Mouse (Mus musculus) C2C12 (cell line): Measurements from ENCODE around the gene Angptl6.

Experiments
- CTCF ChIP-seq: IDR thresholded peaks from one replicate; pipeline ENCODE4 v1.5.1; 2011; ENCODE audit not compliant: control insufficient read depth, insufficient read depth, insufficient read length
- MYOG ChIP-seq: IDR thresholded peaks from one replicate; pipeline ENCODE4 v1.6.1; 2011; ENCODE audit not compliant: control insufficient read depth, insufficient read length; ENCODE audit errors: extremely low read depth
- USF1 ChIP-seq: IDR thresholded peaks from one replicate; pipeline ENCODE4 v1.6.1; 2011; ENCODE audit warnings: low read depth, mild to moderate bottlenecking, control low read depth, moderate library complexity

- TF ChIP-seq CTCF (peak; percentile 11), MYOG (no peak), USF1 (no peak)
Observed at GRCm38 (mm10) chr9:20901466-20902173, 22.1 kb upstream of the Angptl6 start.
